8 mouse cellular contexts compared by ENCODE assay signal in genomic region chr10:78352666-78353030, GRCm38 (mm10). TPM values are rescaled to one million over a fixed set of nuclear protein-coding genes. Genes with fewer than 3 reads are reported as not detected.
DNase-seq lines count a peak whose midpoint lies in the region; ATAC-seq and TF ChIP-seq lines count a peak whose summit lies in the region.

No protein-coding gene starts in this region.

- peak overlapping the region; percentile 99 for H3K9ac ChIP-seq in heart, embryonic 12.5 days
- H3K9ac ChIP-seq in forebrain, embryonic 15.5 days (replicated peaks), result peak overlapping the region; percentile 99
- H3K9ac ChIP-seq in liver, embryonic 16.5 days (ENCODE audit: low read depth, low read length), result peak overlapping the region; percentile 76

- H3K36me3 ChIP-seq in heart, embryonic 12.5 days, result no peaks in the 10 kb centered on the region
- H3K36me3 ChIP-seq in E14TG2a.4 (ENCODE audit: insufficient read depth, low read length), result peaks cover 12% of the 10 kb centered on the region
- no peaks in the 10 kb centered on the region for H3K36me3 ChIP-seq in forebrain, embryonic 15.5 days
- H3K36me3 ChIP-seq in liver, embryonic 16.5 days (ENCODE audit: control insufficient read depth, insufficient read depth), result no peaks in the 10 kb centered on the region

- intact Hi-C loops in heart, postnatal 10 days (cut with DNase I), result loop anchor here (5.0 kb wide), 1 partner anchor 40 kb away; no protein-coding TSS in a partner anchor

- peak overlapping the region; percentile 99 for H3K4me3 ChIP-seq in heart, embryonic 12.5 days
- peak overlapping the region; percentile 86 for H3K4me3 ChIP-seq in E14TG2a.4 (replicated peaks; ENCODE audit: low read length)
- peak overlapping the region; percentile 99 for H3K4me3 ChIP-seq in forebrain, embryonic 15.5 days
- peak overlapping the region; percentile 71 for H3K4me3 ChIP-seq in liver, embryonic 16.5 days (ENCODE audit: low read depth, low read length)

- H3K4me1 ChIP-seq in heart, embryonic 12.5 days (replicated peaks), result peaks cover 15% of the 10 kb centered on the region
- peaks cover 52% of the 10 kb centered on the region for H3K4me1 ChIP-seq in E14TG2a.4 (replicated peaks; ENCODE audit: low read depth, low read length)
- H3K4me1 ChIP-seq in forebrain, embryonic 15.5 days, result peaks cover 33% of the 10 kb centered on the region
- H3K4me1 ChIP-seq in liver, embryonic 16.5 days (ENCODE audit: control insufficient read depth, low read depth, low read length), result no peaks in the 10 kb centered on the region; the same call in 1 of the 2 replicates

- H3K27me3 ChIP-seq in heart, embryonic 12.5 days (replicated peaks), result no peaks in the 10 kb centered on the region
- H3K27me3 ChIP-seq in E14TG2a.4 (ENCODE audit: insufficient read depth, low read length), result peaks cover 53% of the 10 kb centered on the region
- H3K27me3 ChIP-seq in forebrain, embryonic 15.5 days, result no peaks in the 10 kb centered on the region
- H3K27me3 ChIP-seq in liver, embryonic 16.5 days (ENCODE audit: control insufficient read depth, insufficient read depth, low read depth, low read length), result peaks cover 42% of the 10 kb centered on the region

- ATAC-seq in heart, embryonic 12.5 days (ENCODE audit: insufficient number of reproducible peaks, low FRiP score), result 0 out of 2 replicates have a peak, but pooled peaks have one; percentile 7
- no peak; the same call in 1 of the 2 replicates for ATAC-seq in forebrain, embryonic 15.5 days (replicated peaks)
- no peak for ATAC-seq in liver, embryonic 16.5 days (ENCODE audit: low read depth)

- no peak for TF ChIP-seq CTCF in E14TG2a.4 (conservative IDR thresholded peaks at IDR 0.05; ENCODE audit: low read length)

- peak overlapping the region; percentile 93 for H3K4me2 ChIP-seq in heart, embryonic 12.5 days
- peak overlapping the region; percentile 82 for H3K4me2 ChIP-seq in forebrain, embryonic 15.5 days (replicated peaks)
- H3K4me2 ChIP-seq in liver, embryonic 16.5 days (ENCODE audit: low read depth, low read length), result peak overlapping the region; percentile 71

- no peaks in the 10 kb centered on the region for H3K9me3 ChIP-seq in heart, embryonic 12.5 days (replicated peaks)
- 0 out of 2 replicates have a peak, but pooled peaks cover 2% of the 10 kb centered on the region for H3K9me3 ChIP-seq in E14TG2a.4 (ENCODE audit: low read length)
- H3K9me3 ChIP-seq in forebrain, embryonic 15.5 days, result no peaks in the 10 kb centered on the region
- H3K9me3 ChIP-seq in liver, embryonic 16.5 days (replicated peaks; ENCODE audit: control insufficient read depth, low read length), result no peaks in the 10 kb centered on the region

- 26% methylated on average over 8 of the region's 8 CpGs for WGBS in heart, embryonic 12.5 days
- 15% methylated on average over 8 of the region's 8 CpGs for WGBS in forebrain, embryonic 15.5 days
- 30% methylated on average over 8 of the region's 8 CpGs for WGBS in liver, embryonic 16.5 days (ENCODE audit: insufficient replicate concordance)

- no peak for DNase-seq in heart, postnatal 10 days
- no peak for DNase-seq in right cerebral cortex, postnatal 36 days (ENCODE audit: low spot score in 2 of 2)
- no peak for DNase-seq in adrenal gland, postnatal 36 days
- no peak for DNase-seq in right cerebral cortex, postnatal 25 days

- H3K27ac ChIP-seq in heart, embryonic 12.5 days (ENCODE audit: poor library complexity, severe bottlenecking), result no peak overlapping the region
- peak overlapping the region; percentile 72 for H3K27ac ChIP-seq in forebrain, embryonic 15.5 days (replicated peaks)
- 0 out of 2 replicates have a peak overlapping the region, but pooled peaks have one; percentile 5 for H3K27ac ChIP-seq in liver, embryonic 16.5 days (ENCODE audit: low read length)

RNA-seq across cellular contexts. Expression of gene Agpat3, which starts 0.4 kb away (rescaled TPM):
- polyA plus RNA-seq in heart, embryonic 12.5 days (2016; fragmentation: Nextera tagmentation; extraction: Ambion mirVana), result 46.1 and 48.7 TPM in 2 replicates
- total RNA-seq in heart, postnatal 10 days (2021), result 100 to 1,000 TPM; 290 to 296 TPM
- polyA plus RNA-seq in forebrain, embryonic 15.5 days (2015; fragmentation: Nextera tagmentation; extraction: Ambion mirVana), result 69.9 and 72.2 TPM in 2 replicates
- 20.6 and 26.8 TPM in 2 replicates for polyA plus RNA-seq in liver, embryonic 16.5 days (2015; fragmentation: Nextera tagmentation; extraction: Ambion mirVana)
- 100 to 1,000 TPM; 293 to 406 TPM for total RNA-seq in adrenal gland, postnatal 36 days (2021)
